Mouse (Mus musculus) lung, embryonic 14.5 days (tissue): ENCODE data around the gene Cd37. TPM values are rescaled to one million over a fixed set of nuclear protein-coding genes. Genes with fewer than 3 reads are reported as not detected.

Experiments
- ATAC-seq: fragments of 200-750 bp; cut with Nextera tagmentation; 2 replicates; pipeline ENCODE4 v1.8.0; 2017; ENCODE audit warnings: mild to moderate bottlenecking, moderate TSS enrichment, moderate library complexity; ENCODE audit not compliant: insufficient read depth
- DNase-seq: peaks from one replicate; pipeline ENCODE4 v3.0.0-alpha.2; 2015
- H3K27ac ChIP-seq: fragments of 300-500 bp; sonication (generic); 2 replicates; pipeline ENCODE4 v1.5.1; 2014; ENCODE audit warnings: low read depth, mild to moderate bottlenecking, moderate library complexity
- H3K27me3 ChIP-seq: fragments of 300-500 bp; sonication (generic); 2 replicates; pipeline ENCODE4 v1.6.1; 2014; ENCODE audit warnings: low read length, control low read depth; ENCODE audit not compliant: insufficient read depth
- H3K36me3 ChIP-seq: fragments of 300-500 bp; sonication (generic); 2 replicates; pipeline ENCODE4 v1.6.1; 2014; ENCODE audit warnings: control low read depth; ENCODE audit not compliant: insufficient read depth
- H3K4me1 ChIP-seq: fragments of 300-500 bp; sonication (generic); 2 replicates; pipeline ENCODE4 v1.6.1; 2014; ENCODE audit warnings: antibody characterized with exemption, control low read depth; ENCODE audit not compliant: insufficient read depth
- H3K4me2 ChIP-seq: fragments of 300-500 bp; sonication (generic); 2 replicates; pipeline ENCODE4 v1.6.1; 2014; ENCODE audit warnings: mild to moderate bottlenecking
- H3K4me3 ChIP-seq: fragments of 300-500 bp; sonication (generic); 2 replicates; pipeline ENCODE4 v1.5.1; 2014; ENCODE audit warnings: low read depth, low read length
- H3K9ac ChIP-seq: fragments of 300-500 bp; sonication (generic); 2 replicates; pipeline ENCODE4 v1.6.1; 2014
- H3K9me3 ChIP-seq: fragments of 300-500 bp; sonication (generic); 2 replicates; pipeline ENCODE4 v1.6.1; 2016; ENCODE audit warnings: low read depth, low read length, control low read depth
- CTCF ChIP-seq: IDR thresholded peaks from 2 replicates; pipeline ENCODE4 v1.5.1; 2016; ENCODE audit warnings: antibody characterized with exemption, low read depth
- WGBS: fragments of 180-500 bp; shearing (Covaris S2); extraction: QIAGEN DNeasy Blood & Tissue Kit; methylation state at CpG from one replicate; pipeline ENCODE4 v1.1.7; 2014; 5-methylcytosine and 5-hydroxymethylcytosine counted together
- polyA plus RNA-seq: library from polyadenylated mRNA; unstranded; fragments of >200 nt; fragmentation: Nextera tagmentation; extraction: Ambion mirVana; gene quantifications from 2 replicates; pipeline ENCODE4 v1.2.1, GENCODE M21; 2014

Cd37 gene
- polyA plus RNA-seq, 1 experiment from 2014 or later, result 2.1 TPM

DNA sequence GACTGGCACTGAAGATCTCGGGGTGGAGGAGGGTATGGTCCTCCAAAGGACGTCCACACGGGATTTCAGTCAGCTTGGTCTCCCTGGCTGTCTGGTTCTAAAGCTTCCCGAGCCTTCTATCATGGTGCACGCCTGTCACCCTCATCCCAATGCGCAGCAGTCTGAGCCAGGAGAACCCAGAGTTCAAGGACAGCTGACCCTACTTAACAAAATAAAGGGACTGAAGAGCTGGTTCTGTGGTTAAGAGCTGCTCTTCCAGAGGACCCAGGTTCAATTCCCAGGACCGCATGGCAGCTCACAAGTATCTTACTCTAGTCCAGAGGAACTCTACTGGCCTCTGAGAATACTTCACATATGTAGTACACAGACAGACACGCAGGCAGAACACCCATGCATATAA lies 9.9 kb downstream of the Cd37 start:
- WGBS, result 90% methylated on average over 8 of the region's 8 CpGs
- no peak for TF ChIP-seq CTCF
- no peaks in the 10 kb centered on the region for H3K27me3 ChIP-seq
- no peaks in the 10 kb centered on the region for H3K9me3 ChIP-seq
- H3K4me1 ChIP-seq, result no peaks in the 10 kb centered on the region
- peaks cover 95% of the 10 kb centered on the region for H3K36me3 ChIP-seq
- DNase-seq (no peak), ATAC-seq (no peak)
- no peak overlapping the region for H3K4me2 ChIP-seq
- no peak overlapping the region for H3K27ac ChIP-seq
- H3K4me3 ChIP-seq, result no peak overlapping the region
- H3K9ac ChIP-seq, result no peak overlapping the region

DNA sequence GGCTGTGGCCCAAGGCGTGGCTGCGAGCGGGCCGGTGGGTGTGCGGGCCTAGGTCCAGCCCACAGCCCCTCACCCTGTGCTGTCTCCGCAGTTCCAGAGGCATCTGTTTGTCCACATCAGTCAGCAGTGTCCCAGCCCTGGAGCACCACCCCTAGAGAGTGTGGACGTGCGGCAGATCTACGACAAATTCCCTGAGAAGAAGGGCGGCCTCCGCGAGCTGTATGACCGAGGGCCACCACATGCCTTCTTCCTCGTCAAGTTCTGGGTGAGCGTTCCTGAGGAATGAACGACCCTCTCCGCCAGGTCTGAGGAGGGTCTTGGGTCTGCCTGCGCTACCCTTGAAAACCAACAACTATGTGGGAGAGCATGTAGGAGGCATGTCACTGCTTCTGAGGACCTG lies 10.4 kb downstream of the Cd37 start:
- no peak for TF ChIP-seq CTCF
- H3K4me3 ChIP-seq, result no peak overlapping the region
- H3K9ac ChIP-seq, result no peak overlapping the region
- no peaks in the 10 kb centered on the region for H3K9me3 ChIP-seq
- ATAC-seq (no peak), DNase-seq (no peak)
- no peak overlapping the region for H3K4me2 ChIP-seq
- H3K27me3 ChIP-seq, result no peaks in the 10 kb centered on the region
- peaks cover 95% of the 10 kb centered on the region for H3K36me3 ChIP-seq
- no peak overlapping the region for H3K27ac ChIP-seq
- WGBS, result 89% methylated on average over 18 of the region's 18 CpGs
- no peaks in the 10 kb centered on the region for H3K4me1 ChIP-seq

DNA sequence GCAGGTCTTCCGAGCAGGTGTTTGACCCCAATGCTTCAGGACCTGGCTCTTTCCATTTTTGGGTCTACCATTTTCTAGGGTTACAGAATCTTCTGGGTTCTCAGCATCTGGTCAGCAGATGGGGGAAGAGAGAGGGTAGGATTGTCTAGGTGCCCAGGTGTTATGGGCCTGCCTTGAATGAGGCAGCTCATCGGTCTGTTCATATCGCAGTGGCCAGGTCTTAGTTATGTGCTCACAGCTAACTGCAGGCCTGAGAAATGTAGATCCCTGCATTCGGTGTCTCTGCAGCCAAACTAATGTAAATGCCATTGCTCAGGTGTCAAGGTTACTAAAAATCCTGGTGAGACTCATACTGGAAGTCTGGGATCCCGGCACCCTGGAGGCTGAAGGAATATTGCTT lies 12.5 kb downstream of the Cd37 start:
- H3K9ac ChIP-seq, result no peak overlapping the region
- H3K4me3 ChIP-seq, result no peak overlapping the region
- TF ChIP-seq CTCF, result no peak
- H3K4me2 ChIP-seq, result no peak overlapping the region
- WGBS, result 96% methylated on average over 5 of the region's 5 CpGs
- no peaks in the 10 kb centered on the region for H3K4me1 ChIP-seq
- no peak overlapping the region for H3K27ac ChIP-seq
- no peak for ATAC-seq
- no peaks in the 10 kb centered on the region for H3K27me3 ChIP-seq
- H3K36me3 ChIP-seq, result peaks cover 95% of the 10 kb centered on the region
- H3K9me3 ChIP-seq, result no peaks in the 10 kb centered on the region
- DNase-seq, result no peak

DNA sequence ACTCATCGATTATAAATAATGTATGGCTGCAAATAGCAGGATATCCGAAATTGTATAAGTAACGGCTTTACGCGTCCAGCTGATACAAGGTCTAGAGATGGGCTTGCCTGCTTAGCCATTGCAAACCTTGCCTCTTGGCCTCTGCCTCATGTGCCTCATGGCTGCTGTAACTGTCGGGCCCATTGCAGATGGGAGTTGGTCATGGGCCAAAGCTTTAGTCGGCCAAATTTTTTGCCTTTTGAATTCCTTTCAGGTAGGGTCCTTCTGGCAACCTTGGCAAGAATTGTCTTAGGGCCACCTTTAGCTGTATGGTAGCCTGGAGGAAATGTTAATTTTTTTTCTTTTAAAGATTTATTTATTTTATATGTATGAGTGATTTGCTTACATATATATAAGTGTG lies 14.1 kb downstream of the Cd37 start:
- no peak overlapping the region for H3K9ac ChIP-seq
- DNase-seq (no peak), ATAC-seq (no peak)
- no peak overlapping the region for H3K27ac ChIP-seq
- H3K4me2 ChIP-seq, result no peak overlapping the region
- no peaks in the 10 kb centered on the region for H3K9me3 ChIP-seq
- no peaks in the 10 kb centered on the region for H3K4me1 ChIP-seq
- H3K36me3 ChIP-seq, result peaks cover 98% of the 10 kb centered on the region
- no peak overlapping the region for H3K4me3 ChIP-seq
- H3K27me3 ChIP-seq, result no peaks in the 10 kb centered on the region
- TF ChIP-seq CTCF, result no peak
- 87% methylated on average over 7 of the region's 7 CpGs for WGBS

DNA sequence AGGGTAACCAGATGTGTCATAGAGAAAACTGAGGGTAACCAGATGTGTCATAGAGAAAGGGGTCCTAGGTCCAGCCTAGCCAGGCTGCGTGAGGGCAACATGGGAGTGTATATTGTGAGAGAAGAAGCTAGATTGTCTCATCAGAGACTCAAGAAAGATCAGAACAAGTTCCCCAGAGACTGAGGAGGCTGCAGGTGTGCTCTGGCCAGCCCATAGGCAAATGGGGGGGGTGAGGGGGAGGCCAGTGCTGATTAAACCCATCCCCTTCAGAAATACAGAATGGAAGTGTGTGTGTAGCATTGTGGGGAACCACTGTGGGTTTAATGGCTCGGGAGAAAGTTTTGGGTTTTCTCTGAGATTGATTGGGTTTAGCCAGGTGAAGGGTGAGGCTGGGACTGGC lies 17.2 kb downstream of the Cd37 start:
- H3K4me1 ChIP-seq, result peaks cover 10% of the 10 kb centered on the region; the same call in 1 of the 2 replicates
- no peaks in the 10 kb centered on the region for H3K27me3 ChIP-seq
- H3K9ac ChIP-seq, result no peak overlapping the region
- no peak overlapping the region for H3K4me2 ChIP-seq
- DNase-seq (no peak), ATAC-seq (no peak)
- no peak overlapping the region for H3K4me3 ChIP-seq
- H3K36me3 ChIP-seq, result peaks cover 95% of the 10 kb centered on the region
- H3K9me3 ChIP-seq, result no peaks in the 10 kb centered on the region
- TF ChIP-seq CTCF, result no peak
- no peak overlapping the region for H3K27ac ChIP-seq
- 84% methylated on average over 2 of the region's 2 CpGs for WGBS

DNA sequence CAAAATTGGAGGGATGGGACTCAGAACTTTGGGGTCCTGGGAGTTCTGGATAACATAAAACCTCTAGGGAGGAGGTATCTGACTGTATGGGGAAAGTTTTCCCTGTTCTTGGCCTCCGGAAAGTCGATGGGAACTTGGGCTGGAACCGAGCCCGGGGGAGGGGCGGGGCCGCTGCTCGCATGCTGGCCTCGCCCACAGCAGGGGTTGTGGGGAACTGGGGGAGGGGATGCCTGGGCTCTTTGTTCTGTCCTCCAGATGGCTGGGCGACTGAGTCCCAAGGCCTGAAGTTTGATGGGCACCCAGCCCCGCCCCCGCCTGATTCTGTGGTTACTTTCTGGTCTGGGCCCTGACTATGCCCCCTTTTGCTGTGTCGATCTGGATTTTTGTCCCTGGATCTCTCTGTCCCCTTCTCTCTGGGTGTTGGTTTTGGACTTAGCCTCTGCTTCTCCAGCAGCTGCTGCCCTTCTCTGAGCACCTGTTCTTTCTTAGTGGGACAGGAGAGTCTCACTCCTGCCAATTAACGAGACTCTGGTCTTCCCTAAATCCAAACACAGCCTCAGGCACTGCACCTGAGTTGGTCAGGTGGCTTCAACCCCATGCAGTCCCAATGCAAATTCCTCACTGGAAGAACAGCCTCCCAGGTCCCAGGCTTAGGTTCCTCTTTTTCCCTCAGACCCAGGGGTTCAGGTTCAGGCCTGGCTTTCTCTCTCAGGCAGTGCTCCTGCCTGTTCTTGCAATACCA lies 22.3 kb downstream of the Cd37 start:
- peak overlapping the region; percentile 89 for H3K4me3 ChIP-seq
- ATAC-seq, result peak; percentile 90
- peak overlapping the region; percentile 99 for H3K27ac ChIP-seq
- 2% methylated on average over 13 of the region's 13 CpGs for WGBS
- peaks cover 13% of the 10 kb centered on the region; the same call in 1 of the 2 replicates for H3K4me1 ChIP-seq
- TF ChIP-seq CTCF, result no peak
- peak; percentile 95 for DNase-seq
- H3K4me2 ChIP-seq, result peak overlapping the region; percentile 97
- H3K9ac ChIP-seq, result peak overlapping the region; percentile 99
- peaks cover 44% of the 10 kb centered on the region for H3K36me3 ChIP-seq
- H3K9me3 ChIP-seq, result no peaks in the 10 kb centered on the region
- peaks cover 4% of the 10 kb centered on the region; the same call in 1 of the 2 replicates for H3K27me3 ChIP-seq

DNA sequence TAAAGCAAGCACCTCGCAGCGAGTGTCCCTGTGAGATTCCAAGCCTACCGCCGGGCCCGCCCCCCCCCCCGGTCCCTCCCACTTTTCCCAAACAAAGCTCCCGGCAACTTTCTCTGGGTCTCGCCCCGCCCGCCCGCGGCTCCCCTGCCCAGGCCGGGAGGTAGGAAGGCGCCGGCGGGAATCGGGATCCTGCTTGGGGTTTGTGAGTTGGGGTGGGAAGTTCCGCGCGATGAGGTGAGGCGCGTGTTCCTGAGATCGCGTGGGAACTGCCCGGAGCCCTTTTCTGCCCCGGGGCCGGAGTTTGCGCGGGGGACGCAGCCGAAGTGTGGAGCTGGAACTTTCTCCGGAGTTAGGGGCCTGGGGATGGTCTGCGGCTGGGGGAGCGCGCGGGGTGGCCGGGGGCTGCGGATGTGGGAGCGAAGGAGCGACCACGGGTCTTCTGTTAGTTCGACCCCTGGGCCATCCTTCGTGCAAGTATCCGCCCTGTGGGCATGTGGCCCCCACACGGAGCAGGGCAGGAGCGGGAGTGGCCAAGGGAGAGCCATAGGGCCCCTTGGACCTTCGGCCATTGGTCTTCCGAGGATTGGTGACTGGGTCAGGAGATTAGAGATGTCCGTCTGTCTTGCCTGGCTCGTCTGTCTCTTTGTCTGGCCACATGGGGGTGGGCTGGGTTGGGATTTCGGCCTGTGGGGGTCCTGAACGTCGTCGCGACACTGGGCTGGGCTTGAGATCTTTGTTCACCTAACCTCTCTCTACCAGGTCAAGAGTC lies 23.1 kb downstream of the Cd37 start, which contains the start of gene Tead2:
Gene Tead2 (plus strand): TSS at position 81 of the 769 bp plus-strand sequence.
- under 1% methylated on average over 54 of the region's 55 CpGs for WGBS

More for the DNA sequence above, 23.1 kb downstream of the Cd37 start, which contains the start of gene Tead2:
- ATAC-seq, result peak; percentile 75
- Histone ChIP-seq H3K4me1 (peaks cover 13% of the 10 kb centered on the region; the same call in 1 of the 2 replicates), H3K36me3 (peaks cover 37% of the 10 kb centered on the region), H3K4me2 (peak within 1 kb of the TSS; percentile 97), H3K4me3 (peak within 1 kb of the TSS; percentile 89), H3K9me3 (no peaks in the 10 kb centered on the region), H3K27me3 (peaks cover 12% of the 10 kb centered on the region; the same call in 1 of the 2 replicates), H3K9ac (peak within 1 kb of the TSS; percentile 99), H3K27ac (peak within 1 kb of the TSS; percentile 99)
- DNase-seq, result peak; percentile 84
- no peak for TF ChIP-seq CTCF
